Mouse (Mus musculus): ENCODE measurements around the gene Sec23ip. TPM values are rescaled to one million over a fixed set of nuclear protein-coding genes. Genes with fewer than 3 reads are reported as not detected.

Gene Sec23ip
- total RNA-seq, 2 experiments from 2014 or later, result 39.1 to 41.6 TPM

- no peak for DNase-seq (ENCODE audit: low spot score in 2 of 2)
These were observed 32.5 kb downstream of the Sec23ip start for GRCm38 (mm10) chr7:128777201-128777600.

DNA sequence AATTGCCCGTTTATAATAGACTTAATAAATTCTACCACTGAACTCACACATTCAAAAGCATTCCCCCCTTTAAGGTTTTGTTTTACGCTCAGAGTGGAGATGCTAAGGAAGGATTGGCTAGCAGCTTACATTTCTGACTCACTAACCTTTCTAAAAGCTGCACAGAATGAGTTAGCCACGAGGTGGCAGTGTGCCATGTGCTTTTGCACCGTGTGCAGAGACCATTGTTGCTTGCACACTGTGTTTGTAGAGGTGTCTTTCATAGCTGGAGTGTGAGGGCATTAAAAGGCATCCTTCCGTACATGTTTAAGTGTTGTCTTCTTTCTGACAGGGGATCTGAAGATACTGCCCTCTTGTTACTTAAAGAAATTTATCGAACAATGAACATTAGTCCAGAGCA, 34.6 kb downstream of the Sec23ip start:
- DNase-seq (ENCODE audit: low spot score in 2 of 2), result peak; percentile 59 to 66

DNA sequence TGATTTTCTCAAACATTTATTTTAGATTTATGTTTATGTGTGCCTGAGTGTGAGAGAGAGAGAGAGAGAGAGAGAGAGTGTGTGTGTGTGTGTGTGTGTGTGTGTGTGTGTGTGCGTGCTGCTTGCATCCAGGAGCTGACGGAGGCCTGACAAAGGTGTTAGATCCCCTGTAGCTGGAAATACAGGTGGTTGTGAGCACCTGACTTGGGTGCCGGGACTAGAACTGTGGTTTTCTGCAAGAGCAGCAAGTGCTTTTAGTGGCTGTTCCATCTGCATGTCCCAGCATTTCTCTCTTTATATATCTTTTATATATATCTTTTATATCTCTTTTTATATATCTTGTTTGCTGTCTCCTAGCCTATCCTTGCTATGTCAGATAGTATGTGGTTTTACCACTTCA, 37.1 kb downstream of the Sec23ip start:
- DNase-seq (ENCODE audit: low spot score in 2 of 2), result no peak

DNA sequence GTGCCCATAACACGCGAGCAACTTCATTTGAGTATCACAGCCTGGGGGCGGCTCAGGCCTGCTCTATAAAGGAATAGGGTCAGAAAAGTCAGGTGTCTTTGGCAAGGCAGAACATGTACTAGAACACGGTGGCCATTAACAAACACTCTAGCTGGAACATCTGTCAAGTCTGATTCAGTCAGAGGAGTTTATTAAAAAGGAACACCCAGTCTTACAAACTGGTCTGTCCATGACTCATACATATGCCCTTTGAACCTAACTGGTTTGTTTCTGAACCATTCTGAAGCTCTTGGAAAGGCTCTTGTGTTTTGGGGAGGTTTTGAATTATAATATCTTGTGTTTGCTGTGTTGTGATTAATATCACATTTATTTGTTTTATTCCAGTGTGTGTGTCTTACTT, 45.3 kb downstream of the Sec23ip start:
- no peak for DNase-seq (ENCODE audit: low spot score in 2 of 2)

- DNase-seq (ENCODE audit: low spot score in 2 of 2), result no peak
These were observed 48.7 kb downstream of the Sec23ip start for GRCm38 (mm10) chr7:128793464-128793863.

GRCm38 (mm10) chr7:128824986-128825563, 80.3 kb downstream of the Sec23ip start:
- no peak for DNase-seq (ENCODE audit: low spot score in 2 of 2)

- DNase-seq (ENCODE audit: low spot score in 2 of 2), result no peak
These were observed 87.8 kb downstream of the Sec23ip start for GRCm38 (mm10) chr7:128832455-128833081.

DNA sequence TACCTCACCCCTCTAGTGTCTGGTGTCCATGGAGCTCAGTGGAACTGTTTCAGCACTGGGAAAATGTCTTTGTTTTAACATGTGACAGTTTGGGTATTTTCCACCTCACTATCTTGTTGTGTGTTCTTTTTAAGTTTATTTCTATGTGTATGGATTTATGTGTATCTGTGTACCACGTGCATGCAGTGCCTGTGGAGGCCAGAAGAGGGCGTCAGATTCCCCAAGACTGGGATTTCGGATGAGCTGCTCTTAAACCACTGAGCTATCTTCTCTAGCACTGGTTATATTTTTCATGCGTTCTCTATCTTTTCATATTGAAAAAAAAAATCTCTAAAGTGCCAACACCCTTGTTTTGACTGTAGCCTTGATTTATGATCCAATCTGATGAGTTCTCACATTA, 88.5 kb downstream of the Sec23ip start:
- no peak for DNase-seq (ENCODE audit: low spot score in 2 of 2)

Small RNA genes within 50 kb of the gene (microRNA-seq; reads per million reads assigned to microRNA genes)
- 0 reads per million in 2 experiments for gene Gm25778

Other genes with a start within 250 kb of the Sec23ip start
- 10 to 100 TPM in 1 of 2 experiments, 1 to 10 TPM in 1; 9.4 to 10.2 TPM for gene Bag3, start 221.3 kb upstream of the Sec23ip start, total RNA-seq (2021)
- 100 to 1,000 TPM in 1 of 2 experiments, 10 to 100 TPM in 1; 96.5 to 103 TPM for gene Inpp5f, start 133.6 kb upstream of the Sec23ip start, total RNA-seq (2021)
- gene Mcmbp, start 4.4 kb upstream of the Sec23ip start, total RNA-seq (2021), result 10 to 100 TPM; 22.8 to 25.3 TPM